Mouse (Mus musculus) olfactory bulb, adult 2 months (tissue): ENCODE data around the gene Rab11a.

Experiments used
- CTCF ChIP-seq: fragments of 200-500 bp; IDR thresholded peaks from 2 replicates; pipeline ENCODE4 v1.5.1; 2012; ENCODE audit warnings: low read depth, mild to moderate bottlenecking, low read length, moderate library complexity; ENCODE audit not compliant: insufficient read depth
- POLR2A ChIP-seq: fragments of 200-500 bp; IDR thresholded peaks from 2 replicates; pipeline ENCODE4 v1.6.1; 2012; ENCODE audit warnings: mild to moderate bottlenecking, low read depth, low read length, moderate library complexity; ENCODE audit not compliant: insufficient read depth

DNA sequence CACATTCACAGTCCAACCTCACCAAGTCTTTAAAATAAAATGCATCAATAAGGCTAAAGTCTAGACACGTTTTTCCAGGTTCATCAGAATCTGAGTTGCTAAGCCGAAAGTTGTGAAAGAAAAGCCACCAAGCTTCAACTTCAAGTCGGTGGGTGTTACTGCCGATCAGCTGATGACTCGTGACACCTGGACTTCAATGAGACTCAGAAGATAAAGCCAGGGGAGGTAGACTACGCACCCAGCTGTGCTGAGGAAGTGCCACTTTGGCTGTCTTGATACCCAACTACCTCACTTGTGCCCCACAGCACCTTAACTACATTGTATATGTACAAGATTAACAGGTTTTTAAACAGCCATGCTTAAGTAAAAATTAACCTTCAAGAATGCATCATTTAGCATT is 3.4 kb downstream of the Rab11a start:
- no peak for TF ChIP-seq CTCF
- no peak for TF ChIP-seq POLR2A
